Comparison of ENCODE assay signal across 8 mouse cellular contexts in genomic region chr6:102563431-102563830, GRCm38 (mm10). TPM values are rescaled to one million over a fixed set of nuclear protein-coding genes. Genes with fewer than 3 reads are reported as not detected.
DNase-seq lines count a peak whose midpoint lies in the region; ATAC-seq and TF ChIP-seq lines count a peak whose summit lies in the region.

No protein-coding gene starts in this region.

- H3K9me3 ChIP-seq in lung, embryonic 16.5 days (ENCODE audit: control insufficient read depth, low read length) = no peaks in the 10 kb centered on the region
- no peaks in the 10 kb centered on the region for H3K9me3 ChIP-seq in limb, embryonic 13.5 days
- H3K9me3 ChIP-seq in stomach, embryonic 15.5 days = no peaks in the 10 kb centered on the region

- H3K27me3 ChIP-seq in cerebellum, adult 2 months (ENCODE audit: control insufficient read depth, insufficient read depth, low read length) = no peaks in the 10 kb centered on the region; the same call in 1 of the 2 replicates
- H3K27me3 ChIP-seq in lung, embryonic 16.5 days (ENCODE audit: control insufficient read depth, insufficient read depth, low read depth, low read length) = peaks cover 11% of the 10 kb centered on the region
- peaks cover 30% of the 10 kb centered on the region for H3K27me3 ChIP-seq in limb, embryonic 13.5 days
- no peaks in the 10 kb centered on the region; the same call in 1 of the 2 replicates for H3K27me3 ChIP-seq in stomach, embryonic 15.5 days (replicated peaks)

- H3K4me1 ChIP-seq in cerebellum, adult 2 months (ENCODE audit: control insufficient read depth, insufficient read depth, low read length) = no peaks in the 10 kb centered on the region
- no peaks in the 10 kb centered on the region for H3K4me1 ChIP-seq in lung, embryonic 16.5 days (replicated peaks; ENCODE audit: control insufficient read depth, insufficient read depth, low read length)
- H3K4me1 ChIP-seq in lung, adult 2 months (ENCODE audit: control insufficient read depth, insufficient read depth, low read length) = no peaks in the 10 kb centered on the region
- peaks cover 12% of the 10 kb centered on the region for H3K4me1 ChIP-seq in limb, embryonic 13.5 days
- H3K4me1 ChIP-seq in stomach, embryonic 15.5 days = peaks cover 5% of the 10 kb centered on the region; the same call in 1 of the 2 replicates

- ATAC-seq in lung, embryonic 16.5 days (ENCODE audit: low read depth) = no peak
- no peak for ATAC-seq in limb, embryonic 13.5 days (ENCODE audit: low FRiP score, low read depth)
- no peak for ATAC-seq in stomach, embryonic 15.5 days (ENCODE audit: insufficient read depth, low FRiP score, low read depth)

- no peak for TF ChIP-seq CTCF in cerebellum, adult 2 months (IDR thresholded peaks at IDR 0.05; ENCODE audit: borderline replicate concordance, insufficient read depth, low read depth, low read length)
- TF ChIP-seq CTCF in lung, adult 2 months (IDR thresholded peaks at IDR 0.05; ENCODE audit: insufficient read depth, low read length) = no peak

- no peak overlapping the region for H3K9ac ChIP-seq in lung, embryonic 16.5 days (ENCODE audit: low read length)
- H3K9ac ChIP-seq in limb, embryonic 13.5 days = peak overlapping the region; percentile 68; the same call in 1 of the 2 replicates
- no peak overlapping the region for H3K9ac ChIP-seq in stomach, embryonic 15.5 days

- 2% methylated on average over 7 of the region's 7 CpGs for WGBS in cerebellum, adult 2 months
- WGBS in lung, embryonic 16.5 days = 5% methylated on average over 7 of the region's 7 CpGs
- WGBS in lung, adult 2 months = 8% methylated on average over 7 of the region's 7 CpGs
- 8% methylated on average over 7 of the region's 7 CpGs for WGBS in limb, embryonic 13.5 days
- WGBS in stomach, embryonic 15.5 days = 4% methylated on average over 7 of the region's 7 CpGs

- H3K4me3 ChIP-seq in cerebellum, adult 2 months (replicated peaks; ENCODE audit: insufficient read depth, low read depth, low read length) = peak overlapping the region; percentile 34
- no peak overlapping the region; the same call in 1 of the 2 replicates for H3K4me3 ChIP-seq in lung, embryonic 16.5 days (ENCODE audit: low read length)
- H3K4me3 ChIP-seq in lung, adult 2 months (replicated peaks; ENCODE audit: extremely low read depth, low read depth, low read length) = no peak overlapping the region
- peak overlapping the region; percentile 58 for H3K4me3 ChIP-seq in limb, embryonic 13.5 days
- peak overlapping the region; percentile 59 for H3K4me3 ChIP-seq in stomach, embryonic 15.5 days (replicated peaks)

- H3K36me3 ChIP-seq in lung, embryonic 16.5 days (ENCODE audit: control insufficient read depth, insufficient read depth, low read length) = no peaks in the 10 kb centered on the region
- no peaks in the 10 kb centered on the region for H3K36me3 ChIP-seq in limb, embryonic 13.5 days
- H3K36me3 ChIP-seq in stomach, embryonic 15.5 days = no peaks in the 10 kb centered on the region

- H3K4me2 ChIP-seq in lung, embryonic 16.5 days (ENCODE audit: low read depth, low read length) = peak overlapping the region; percentile 90; the same call in 1 of the 2 replicates
- H3K4me2 ChIP-seq in limb, embryonic 13.5 days (replicated peaks) = peak overlapping the region; percentile 90
- peak overlapping the region; percentile 96 for H3K4me2 ChIP-seq in stomach, embryonic 15.5 days

- TF ChIP-seq POLR2A in cerebellum, adult 2 months (IDR thresholded peaks at IDR 0.05; ENCODE audit: borderline replicate concordance, insufficient read depth, low read length) = no peak
- no peak for TF ChIP-seq POLR2A in lung, adult 2 months (IDR thresholded peaks at IDR 0.05; ENCODE audit: borderline replicate concordance, extremely low read depth, low read depth, low read length)

- no peak overlapping the region for H3K27ac ChIP-seq in cerebellum, adult 2 months (ENCODE audit: insufficient read depth, low read length)
- no peak overlapping the region for H3K27ac ChIP-seq in lung, embryonic 16.5 days (ENCODE audit: low read length)
- H3K27ac ChIP-seq in limb, embryonic 13.5 days = no peak overlapping the region
- no peak overlapping the region for H3K27ac ChIP-seq in stomach, embryonic 15.5 days

- no peak for DNase-seq in cerebellum, adult 2 months
- DNase-seq in cerebellum, postnatal 10 days = no peak
- no peak for DNase-seq in lung, adult 2 months
- no peak for DNase-seq in adipocyte (ENCODE audit: low spot score)
- DNase-seq in gastrocnemius, adult 8-10 months (ENCODE audit: low spot score in 2 of 2) = no peak

RNA-seq across cellular contexts. Expression of gene Cntn3, which starts 9.5 kb away (rescaled TPM):
- polyA plus RNA-seq in cerebellum, adult 2 months (2012; rRNA removed) = 4.3 and 4.8 TPM in 2 replicates
- polyA plus RNA-seq in lung, embryonic 16.5 days (2015; fragmentation: Nextera tagmentation; extraction: Ambion mirVana) = 0.19 and 0.25 TPM in 2 replicates
- polyA plus RNA-seq in lung, adult 2 months (2012; rRNA removed) = not detected in 2 replicates
- polyA plus RNA-seq in limb, embryonic 13.5 days (2015; fragmentation: Nextera tagmentation; extraction: Ambion mirVana) = 1.9 TPM in 2 replicates
- polyA plus RNA-seq in stomach, embryonic 15.5 days (2015; fragmentation: Nextera tagmentation; extraction: Ambion mirVana) = 2.3 and 2.9 TPM in 2 replicates
- not detected for total RNA-seq in gastrocnemius, adult 8-10 months (2022)

Comparison
In these comparisons a context has a peak if more than half of its experiments do, and no peak if none do; other contexts are left out.
1. H3K4me3 ChIP-seq: peak in cerebellum, adult 2 months (single experiment), limb, embryonic 13.5 days (single experiment) and stomach, embryonic 15.5 days (single experiment); none in lung, embryonic 16.5 days (single experiment) and lung, adult 2 months (single experiment).
2. Peak in every context shown above with its lines, with median percentiles within 50 percentile points of each other: H3K4me2 ChIP-seq.